17 mouse cellular contexts compared by ENCODE assay signal in the genomic region with DNA sequence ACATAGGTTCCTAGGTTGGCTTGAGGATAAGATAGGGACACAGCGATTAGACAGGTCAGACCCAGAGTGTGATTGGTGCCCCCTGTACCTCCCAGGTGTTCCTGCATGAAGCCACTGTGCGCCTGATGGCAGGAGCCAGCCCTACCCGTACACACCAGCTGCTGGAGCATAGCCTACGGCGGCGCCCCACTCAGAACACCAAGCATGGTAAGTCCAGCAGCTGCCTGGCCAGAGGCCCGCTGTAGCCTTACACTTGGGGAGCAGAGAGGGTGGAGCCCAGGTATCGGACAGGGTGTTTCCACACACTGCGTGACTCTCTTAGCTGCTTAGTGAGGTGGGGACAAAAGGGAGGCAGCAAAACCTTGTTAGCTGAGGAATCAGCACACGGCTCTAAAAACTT. TPM values are rescaled to one million over a fixed set of nuclear protein-coding genes. Genes with fewer than 3 reads are reported as not detected.
"Had no signal": no experiment of that assay in that cellular context is flagged by ENCODE, and none has a peak within 500 bp of the region (broad histone marks: within the 10 kb centered on the region; RNA-seq: fewer than 3 reads in every experiment).

No protein-coding gene starts in this region.

- H3K27ac ChIP-seq: limb, embryonic 13.5 days; liver, embryonic 14.5 days; stomach, embryonic 15.5 days had no signal

- H3K9ac ChIP-seq: limb, embryonic 13.5 days; liver, embryonic 14.5 days; neural tube, embryonic 12.5 days; stomach, embryonic 15.5 days had no signal

- ATAC-seq: lung, postnatal 0 days had no signal

- H3K4me3 ChIP-seq: layer of hippocampus, adult 2 months; limb, embryonic 13.5 days; neural tube, embryonic 12.5 days; stomach, embryonic 15.5 days had no signal

- H3K4me2 ChIP-seq: limb, embryonic 13.5 days; neural tube, embryonic 12.5 days; stomach, embryonic 15.5 days had no signal

- H3K9me3 ChIP-seq: limb, embryonic 13.5 days; neural tube, embryonic 12.5 days; stomach, embryonic 15.5 days had no signal

- DNase-seq: kidney, adult 18-20 months; kidney, postnatal 10 days; kidney, postnatal 4 days; lung, adult 18-20 months; lung, postnatal 36 days; retina, postnatal 1 day; right cerebral cortex, postnatal 4 days; spleen, adult 18-20 months; thymus, postnatal 4 days had no signal

RNA-seq across cellular contexts. Expression of a gene that starts 49.1 kb away (rescaled TPM):
- polyA plus RNA-seq: kidney, embryonic 14.5 days; limb, embryonic 13.5 days; liver, adult 2 months; lung, postnatal 0 days; stomach, embryonic 15.5 days had no signal
